Mouse (Mus musculus) forebrain, embryonic 10.5 days (tissue): ENCODE data around the gene Fcgr3. TPM values are rescaled to one million over a fixed set of nuclear protein-coding genes. Genes with fewer than 3 reads are reported as not detected.

ENCODE experiments used
- DNase-seq: peaks from one replicate; pipeline ENCODE4 v3.0.0-alpha.2; 2017; ENCODE audit warnings: low spot score; ENCODE audit errors: extremely low spot score
- H3K27ac ChIP-seq: fragments of 300-500 bp; sonication (generic); 2 replicates; pipeline ENCODE4 v1.5.1; 2016; ENCODE audit warnings: mild to moderate bottlenecking
- H3K27me3 ChIP-seq: fragments of 300-500 bp; sonication (generic); 2 replicates; pipeline ENCODE4 v1.6.1; 2016; ENCODE audit warnings: mild to moderate bottlenecking; ENCODE audit not compliant: poor library complexity, severe bottlenecking
- H3K36me3 ChIP-seq: fragments of 300-500 bp; sonication (generic); replicated peaks from 2 replicates; pipeline ENCODE4 v1.6.1; 2016; ENCODE audit warnings: mild to moderate bottlenecking, moderate library complexity
- H3K4me1 ChIP-seq: fragments of 300-500 bp; sonication (generic); 2 replicates; pipeline ENCODE4 v1.6.1; 2016
- H3K4me3 ChIP-seq: fragments of 300-500 bp; sonication (generic); 2 replicates; pipeline ENCODE4 v1.5.1; 2016; ENCODE audit warnings: mild to moderate bottlenecking, moderate library complexity
- H3K9me3 ChIP-seq: fragments of 300-500 bp; sonication (generic); 2 replicates; pipeline ENCODE4 v1.6.1; 2016; ENCODE audit warnings: mild to moderate bottlenecking, moderate library complexity
- WGBS: fragments of 180-500 bp; shearing (Covaris S2); methylation state at CpG from one replicate; pipeline ENCODE4 v1.1.7; 2016; 5-methylcytosine and 5-hydroxymethylcytosine counted together
- polyA plus RNA-seq: library from polyadenylated mRNA; unstranded; fragments of >200 nt; fragmentation: Nextera tagmentation; extraction: Ambion mirVana; gene quantifications from 2 replicates; pipeline ENCODE4 v1.2.1, GENCODE M21; 2016

Gene Fcgr3
- polyA plus RNA-seq, 1 experiment from 2014 or later: 4.5 TPM

DNA sequence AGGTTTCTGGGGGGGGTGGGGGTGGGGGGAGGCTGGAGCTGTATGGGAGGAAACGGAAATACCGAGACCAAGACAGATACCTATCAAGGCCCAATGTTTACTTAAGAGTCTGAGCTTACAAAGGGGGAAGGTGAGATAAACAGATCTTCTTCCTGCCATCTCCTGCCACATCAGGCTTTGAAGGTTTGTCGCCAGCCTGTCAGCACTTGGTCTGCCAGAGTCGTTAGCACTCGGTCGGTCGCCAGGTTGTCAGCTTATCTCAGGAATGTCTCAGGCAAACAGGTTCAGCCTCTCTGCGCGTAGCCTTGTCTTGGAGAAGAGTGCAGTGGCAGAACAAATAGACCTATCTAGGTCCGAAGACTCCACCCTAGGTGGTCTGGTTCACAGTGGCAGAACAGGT, 4.3 kb downstream of the Fcgr3 start:
- H3K27me3 ChIP-seq: peaks cover 24% of the 10 kb centered on the region
- no peaks in the 10 kb centered on the region for H3K36me3 ChIP-seq
- no peak for DNase-seq
- no peak overlapping the region for H3K4me3 ChIP-seq
- H3K9me3 ChIP-seq: no peaks in the 10 kb centered on the region
- no peak overlapping the region for H3K27ac ChIP-seq
- H3K4me1 ChIP-seq: peaks cover 11% of the 10 kb centered on the region
- 63% methylated on average over 10 of the region's 10 CpGs for WGBS

GRCm38 (mm10) chr1:171059203-171059602, 5.5 kb downstream of the Fcgr3 start:
- Histone ChIP-seq H3K27me3 (peaks cover 13% of the 10 kb centered on the region), H3K4me3 (no peak overlapping the region), H3K27ac (no peak overlapping the region), H3K36me3 (no peaks in the 10 kb centered on the region), H3K9me3 (no peaks in the 10 kb centered on the region), H3K4me1 (peaks cover 6% of the 10 kb centered on the region)
- 83% methylated on average over 2 of the region's 2 CpGs for WGBS
- DNase-seq: no peak

GRCm38 (mm10) chr1:171057253-171057652, 7.5 kb downstream of the Fcgr3 start:
- no peaks in the 10 kb centered on the region for H3K36me3 ChIP-seq
- no peak overlapping the region for H3K27ac ChIP-seq
- DNase-seq: no peak
- no peaks in the 10 kb centered on the region for H3K27me3 ChIP-seq
- 89% methylated on average over 5 of the region's 5 CpGs for WGBS
- H3K4me3 ChIP-seq: no peak overlapping the region
- no peaks in the 10 kb centered on the region for H3K4me1 ChIP-seq
- H3K9me3 ChIP-seq: no peaks in the 10 kb centered on the region

GRCm38 (mm10) chr1:171053305-171053704, 11.4 kb downstream of the Fcgr3 start:
- no peaks in the 10 kb centered on the region for H3K36me3 ChIP-seq
- H3K4me1 ChIP-seq: no peaks in the 10 kb centered on the region
- no peak overlapping the region for H3K4me3 ChIP-seq
- no peaks in the 10 kb centered on the region for H3K27me3 ChIP-seq
- no peak for DNase-seq
- WGBS: 89% methylated on average over 6 of the region's 6 CpGs
- no peaks in the 10 kb centered on the region for H3K9me3 ChIP-seq
- H3K27ac ChIP-seq: no peak overlapping the region

DNA sequence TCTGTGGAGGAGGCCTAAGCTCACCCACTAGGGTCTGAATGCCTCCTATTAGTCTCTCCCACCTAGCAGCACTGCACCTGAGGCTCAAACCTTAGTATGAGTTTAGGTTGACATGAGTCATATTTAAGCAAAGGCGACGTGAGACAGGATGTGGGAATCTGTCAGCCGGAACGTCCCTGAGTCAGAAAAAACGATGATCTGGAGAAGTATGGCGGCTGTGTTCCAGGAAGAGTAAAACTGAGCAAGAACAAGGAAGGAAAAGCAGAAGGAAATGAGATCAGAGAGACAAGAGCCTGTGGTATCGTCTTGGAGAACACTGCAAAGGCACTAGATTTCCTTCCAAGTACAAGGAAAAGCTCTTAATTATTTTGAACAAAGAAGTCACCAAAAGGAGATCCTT, 14.0 kb downstream of the Fcgr3 start:
- Histone ChIP-seq H3K9me3 (no peaks in the 10 kb centered on the region), H3K4me1 (no peaks in the 10 kb centered on the region), H3K36me3 (no peaks in the 10 kb centered on the region), H3K27ac (no peak overlapping the region), H3K27me3 (peaks cover 3% of the 10 kb centered on the region; the same call in 1 of the 2 replicates), H3K4me3 (no peak overlapping the region)
- no peak for DNase-seq
- 94% methylated on average over 7 of the region's 7 CpGs for WGBS

DNA sequence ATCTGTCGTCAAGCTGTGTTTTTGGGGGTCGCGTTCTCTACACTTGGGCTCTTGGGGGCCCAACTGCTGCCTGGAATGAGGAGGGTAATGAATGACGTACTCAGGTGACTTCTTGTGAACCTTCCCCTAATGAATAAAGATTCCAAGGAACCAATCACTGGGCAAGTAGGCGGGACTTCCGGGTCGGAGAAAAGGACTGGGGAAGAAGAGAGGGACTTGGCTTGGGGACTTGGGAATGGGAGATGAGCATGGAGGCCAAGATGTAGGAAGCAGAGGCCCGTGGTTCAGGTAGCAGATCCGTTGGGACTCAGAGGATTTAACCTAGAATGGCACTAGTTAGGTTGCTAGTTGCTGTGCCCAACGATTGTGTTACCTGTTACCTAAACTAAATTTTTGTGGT, 15.5 kb downstream of the Fcgr3 start:
- 39% methylated on average over 10 of the region's 10 CpGs for WGBS
- Histone ChIP-seq H3K27me3 (peaks cover 3% of the 10 kb centered on the region; the same call in 1 of the 2 replicates), H3K36me3 (no peaks in the 10 kb centered on the region), H3K4me3 (peak overlapping the region; percentile 19), H3K9me3 (no peaks in the 10 kb centered on the region), H3K4me1 (peaks cover 6% of the 10 kb centered on the region), H3K27ac (no peak overlapping the region)
- DNase-seq: no peak

DNA sequence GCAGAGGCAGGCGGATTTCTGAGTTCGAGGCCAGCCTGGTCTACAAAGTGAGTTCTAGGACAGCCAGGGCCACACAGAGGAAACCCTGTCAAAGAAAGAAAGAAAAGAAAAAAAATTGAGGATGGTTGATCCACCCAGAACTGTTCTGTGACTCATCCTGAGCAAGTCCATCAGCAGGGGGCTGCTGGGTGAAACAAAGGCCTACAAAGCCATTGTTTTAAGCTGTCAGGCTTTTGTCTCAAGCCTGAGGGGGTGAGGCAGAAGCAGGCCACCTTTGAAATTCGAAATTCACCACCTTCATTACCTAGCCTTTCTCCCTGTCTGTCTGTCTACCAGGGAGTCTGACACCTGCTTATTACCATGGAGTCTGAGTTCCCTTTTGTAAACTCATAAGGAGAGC, 18.2 kb downstream of the Fcgr3 start:
- DNase-seq: no peak
- Histone ChIP-seq H3K4me3 (no peak overlapping the region), H3K9me3 (no peaks in the 10 kb centered on the region), H3K36me3 (no peaks in the 10 kb centered on the region), H3K27ac (no peak overlapping the region), H3K27me3 (peaks cover 3% of the 10 kb centered on the region; the same call in 1 of the 2 replicates), H3K4me1 (peaks cover 6% of the 10 kb centered on the region)
- WGBS: 76% methylated on average over 3 of the region's 3 CpGs

DNA sequence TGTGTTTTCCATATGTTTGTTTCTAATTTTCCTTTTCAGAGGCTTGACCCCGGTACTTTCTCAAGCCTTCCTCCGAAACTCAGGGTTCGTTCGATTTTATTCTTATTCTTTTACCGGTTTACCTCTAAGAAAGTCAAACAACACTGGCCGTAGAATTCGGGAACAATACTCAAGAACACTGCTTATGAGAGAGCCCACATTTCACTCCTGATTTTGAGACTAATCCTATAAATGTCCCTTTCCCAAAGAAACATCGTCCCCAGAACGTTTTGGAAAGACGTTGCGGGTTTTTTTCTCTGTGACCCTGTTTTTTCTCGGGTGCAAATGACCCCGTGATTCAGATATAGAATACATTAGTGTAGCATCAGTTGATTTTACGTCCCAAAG, 19.7 kb downstream of the Fcgr3 start:
- H3K36me3 ChIP-seq: no peaks in the 10 kb centered on the region
- no peak for DNase-seq
- H3K27me3 ChIP-seq: peaks cover 8% of the 10 kb centered on the region; the same call in 1 of the 2 replicates
- no peak overlapping the region for H3K27ac ChIP-seq
- 6% methylated on average over 14 of the region's 14 CpGs for WGBS
- peak overlapping the region; percentile 62 for H3K4me3 ChIP-seq
- H3K4me1 ChIP-seq: peaks cover 6% of the 10 kb centered on the region
- H3K9me3 ChIP-seq: no peaks in the 10 kb centered on the region

DNA sequence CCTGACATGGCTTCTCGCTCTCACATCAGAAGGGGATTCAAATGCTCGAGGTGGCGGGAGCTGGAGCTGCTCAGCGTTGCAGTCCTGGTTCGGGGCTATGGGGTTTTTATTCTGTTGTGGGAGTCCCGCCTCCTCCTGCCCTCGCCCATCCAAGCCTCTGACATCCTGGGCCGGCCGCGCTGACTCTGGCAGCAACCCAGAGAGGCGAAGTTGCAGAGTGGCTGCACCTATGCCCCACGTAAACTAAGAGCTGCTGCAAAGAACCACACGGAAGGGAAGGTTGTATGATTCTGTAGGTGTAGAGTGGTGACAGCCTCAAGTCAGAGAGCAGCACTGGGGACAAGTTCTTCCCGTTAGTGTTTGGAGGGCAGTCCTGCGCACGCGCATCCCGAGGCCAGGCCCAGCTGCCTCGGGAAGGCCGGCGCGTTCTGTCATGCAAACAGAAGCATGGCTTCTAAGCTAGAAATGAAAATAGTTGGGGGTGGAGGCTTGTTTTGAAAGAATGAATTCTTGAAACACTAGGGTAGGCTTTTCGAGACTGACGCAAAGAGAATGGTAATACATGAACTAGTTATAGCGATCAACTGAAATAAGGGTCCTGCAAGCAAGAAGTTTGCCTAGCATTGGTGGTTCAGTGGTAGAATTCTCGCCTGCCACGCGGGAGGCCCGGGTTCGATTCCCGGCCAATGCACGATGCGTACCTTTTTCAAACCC, 20.2 kb downstream of the Fcgr3 start:
- WGBS: under 1% methylated on average over 33 of the region's 33 CpGs
- peaks cover 6% of the 10 kb centered on the region for H3K4me1 ChIP-seq
- peak overlapping the region; percentile 62 for H3K4me3 ChIP-seq
- peak overlapping the region; percentile 77 for H3K27ac ChIP-seq
- DNase-seq: peak; percentile 89
- H3K36me3 ChIP-seq: no peaks in the 10 kb centered on the region
- H3K9me3 ChIP-seq: no peaks in the 10 kb centered on the region
- H3K27me3 ChIP-seq: peaks cover 10% of the 10 kb centered on the region; the same call in 1 of the 2 replicates

DNA sequence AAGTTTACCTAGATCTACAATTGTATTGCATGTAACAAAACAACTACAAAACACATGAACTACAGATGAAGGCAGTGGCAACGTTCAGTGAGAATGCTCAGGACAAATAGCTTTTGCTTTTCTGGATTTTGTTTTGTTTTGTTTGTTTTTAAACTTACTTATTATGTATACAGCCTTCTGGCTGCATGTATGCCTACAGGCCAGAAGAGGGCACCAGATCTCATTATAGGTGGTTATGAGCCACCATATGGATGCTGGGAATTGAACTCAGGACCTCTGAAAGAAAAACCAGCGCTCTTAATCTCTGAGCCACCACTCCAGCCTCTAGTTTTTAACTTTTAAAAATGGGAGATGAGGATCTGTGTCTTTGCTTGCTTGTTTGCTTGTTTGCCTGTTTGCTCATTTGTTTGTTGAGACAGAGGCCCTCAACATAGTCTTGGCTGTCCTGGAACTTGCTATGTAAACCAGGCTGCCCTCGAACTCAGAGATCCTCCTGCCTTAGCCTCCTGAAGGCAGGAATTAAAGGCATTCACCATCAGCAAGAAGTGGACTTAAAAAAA, 21.1 kb downstream of the Fcgr3 start:
- Histone ChIP-seq H3K9me3 (no peaks in the 10 kb centered on the region), H3K36me3 (no peaks in the 10 kb centered on the region), H3K4me3 (peak overlapping the region; percentile 62), H3K27ac (no peak overlapping the region), H3K4me1 (peaks cover 6% of the 10 kb centered on the region), H3K27me3 (peaks cover 10% of the 10 kb centered on the region; the same call in 1 of the 2 replicates)
- DNase-seq: no peak
- 73% methylated on average over 3 of the region's 3 CpGs for WGBS

DNA sequence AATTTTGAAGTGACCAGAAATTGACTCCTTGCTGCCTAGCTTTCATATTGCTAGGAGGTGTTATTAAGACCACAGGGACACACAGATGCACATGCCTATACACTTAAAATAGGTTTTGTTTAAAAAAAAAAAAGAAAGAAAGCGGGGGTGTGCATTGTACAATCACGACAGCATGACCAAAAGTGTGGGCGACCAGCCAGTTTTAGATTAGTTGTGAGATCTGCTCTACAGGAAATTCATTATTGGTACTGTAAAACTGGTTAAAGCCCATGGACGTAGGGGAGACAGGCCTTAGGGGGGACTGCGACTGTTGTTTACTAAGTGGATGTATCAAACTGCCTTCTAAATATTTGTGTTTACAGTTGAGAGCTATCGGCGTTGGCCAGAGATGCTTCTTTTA, 24.9 kb downstream of the Fcgr3 start:
- Histone ChIP-seq H3K4me1 (peaks cover 16% of the 10 kb centered on the region), H3K27me3 (peaks cover 26% of the 10 kb centered on the region), H3K9me3 (no peaks in the 10 kb centered on the region), H3K36me3 (no peaks in the 10 kb centered on the region), H3K27ac (no peak overlapping the region), H3K4me3 (no peak overlapping the region)
- WGBS: 91% methylated on average over 7 of the region's 7 CpGs
- no peak for DNase-seq

GRCm38 (mm10) chr1:171039135-171039534, 25.6 kb downstream of the Fcgr3 start:
- Histone ChIP-seq H3K9me3 (no peaks in the 10 kb centered on the region), H3K4me3 (peak overlapping the region; percentile 85; the same call in 1 of the 2 replicates), H3K27ac (no peak overlapping the region), H3K27me3 (peaks cover 33% of the 10 kb centered on the region), H3K36me3 (no peaks in the 10 kb centered on the region), H3K4me1 (peaks cover 24% of the 10 kb centered on the region)
- WGBS: 70% methylated on average over 6 of the region's 6 CpGs
- no peak for DNase-seq

- peak overlapping the region; percentile 85 for H3K4me3 ChIP-seq
- peaks cover 27% of the 10 kb centered on the region for H3K4me1 ChIP-seq
- H3K27me3 ChIP-seq: peaks cover 38% of the 10 kb centered on the region
- DNase-seq: peak; percentile 90
- no peaks in the 10 kb centered on the region for H3K9me3 ChIP-seq
- peak overlapping the region; percentile 85 for H3K27ac ChIP-seq
- H3K36me3 ChIP-seq: no peaks in the 10 kb centered on the region
- under 1% methylated on average over 47 of the region's 47 CpGs for WGBS
These were observed 26.6 kb downstream of the Fcgr3 start for GRCm38 (mm10) chr1:171037861-171038721.
